Mouse (Mus musculus) adrenal gland, postnatal 25 days (tissue): Measurements from ENCODE around the gene Arl16. TPM values are rescaled to one million over a fixed set of nuclear protein-coding genes. Genes with fewer than 3 reads are reported as not detected.
"Not testable (repeated sequence)": the region's sequence is repeated elsewhere in the genome, so short reads cannot be mapped to it uniquely, and the experiment has no call there.

Experiments used
- DNase-seq: peaks from one replicate; pipeline ENCODE4 v3.0.0; 2021; ENCODE audit warnings: mixed read lengths
- long read RNA-seq: library from polyadenylated mRNA; stranded (forward); transcript quantifications from one replicate; pipeline ENCODE4 v2.0.0, GENCODE M21; 2021
- total RNA-seq: library from RNA; stranded (reverse); gene quantifications from 2 replicates; pipeline ENCODE4 v1.2.3, GENCODE M21; 2021

Arl16 gene
- 22.6 and 22.8 TPM in 2 replicates for total RNA-seq
- long read RNA-seq, transcript Arl16-201 (5 exons, 911 nt), result major isoform, 13 of 27 reads
- long read RNA-seq, partial matches to known transcripts, result 1 of 27 reads
- long read RNA-seq, other reads (novel, unspliced or antisense), result 4 of 27 reads

GRCm38 (mm10) chr11:120467051-120467735 is at the start of gene Arl16:
Gene Arl16, minus strand, starts transcription at chr11:120467607.
- peak; percentile 94 for DNase-seq

DNA sequence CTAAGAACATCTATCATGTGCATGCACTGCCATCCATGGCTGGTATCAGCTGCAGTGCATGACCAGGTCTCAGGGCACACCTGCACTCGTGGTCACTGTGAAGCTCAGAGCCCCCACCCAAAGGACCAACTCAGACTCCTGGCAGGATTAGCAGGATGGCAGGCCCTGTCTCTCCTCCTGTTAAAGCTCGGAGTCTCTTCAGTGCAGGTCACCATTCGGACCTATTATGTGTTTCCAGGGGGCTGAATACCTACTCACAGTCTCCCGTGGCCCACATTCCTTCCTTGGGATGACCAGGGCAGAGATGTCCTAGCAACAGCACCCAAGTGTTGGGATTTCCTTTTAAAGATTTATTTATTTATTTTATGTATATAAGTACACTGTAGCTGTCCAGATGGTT is 49.7 kb upstream of the Arl16 start:
- DNase-seq, result no peak

DNA sequence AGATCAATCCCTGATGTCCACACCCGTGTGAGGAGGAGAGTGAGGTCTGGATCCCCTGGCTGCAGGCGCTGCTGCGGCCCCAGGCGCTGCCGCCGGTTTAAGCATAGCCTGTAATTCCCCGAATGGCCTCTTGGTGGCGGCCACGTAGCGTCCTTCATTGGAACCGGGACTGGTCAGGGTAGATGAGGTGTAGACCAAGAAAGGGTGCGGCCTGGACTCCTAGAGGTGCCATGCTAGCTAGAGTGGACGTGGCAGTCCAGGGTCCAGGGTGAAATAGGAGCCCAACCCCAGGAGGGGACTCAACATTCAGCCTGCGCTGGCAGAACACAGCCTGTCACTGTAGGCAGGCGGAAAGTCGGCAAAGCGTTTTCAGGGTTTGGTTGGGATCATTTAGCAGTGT is 48.2 kb upstream of the Arl16 start:
- DNase-seq, result peak; percentile 87

DNA sequence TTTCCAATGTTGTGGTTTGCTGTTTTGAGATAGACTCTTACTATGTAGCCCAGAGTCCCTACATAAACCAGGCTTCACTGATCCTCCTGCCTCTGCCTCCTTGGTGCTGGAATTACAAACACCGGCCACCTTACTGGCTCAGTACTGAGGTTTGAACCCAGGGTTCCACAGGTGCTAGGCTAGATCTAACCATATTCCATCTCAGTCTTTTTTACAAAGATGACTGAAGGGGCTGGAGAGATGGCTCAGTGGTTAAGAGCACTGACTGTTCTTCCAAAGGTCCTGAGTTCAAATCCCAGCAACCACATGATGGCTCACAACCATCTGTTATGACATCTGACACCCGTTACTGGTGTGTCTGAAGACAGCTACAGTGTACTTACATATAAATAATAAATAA is 46.9 kb upstream of the Arl16 start:
- DNase-seq, result not testable (repeated sequence)

DNA sequence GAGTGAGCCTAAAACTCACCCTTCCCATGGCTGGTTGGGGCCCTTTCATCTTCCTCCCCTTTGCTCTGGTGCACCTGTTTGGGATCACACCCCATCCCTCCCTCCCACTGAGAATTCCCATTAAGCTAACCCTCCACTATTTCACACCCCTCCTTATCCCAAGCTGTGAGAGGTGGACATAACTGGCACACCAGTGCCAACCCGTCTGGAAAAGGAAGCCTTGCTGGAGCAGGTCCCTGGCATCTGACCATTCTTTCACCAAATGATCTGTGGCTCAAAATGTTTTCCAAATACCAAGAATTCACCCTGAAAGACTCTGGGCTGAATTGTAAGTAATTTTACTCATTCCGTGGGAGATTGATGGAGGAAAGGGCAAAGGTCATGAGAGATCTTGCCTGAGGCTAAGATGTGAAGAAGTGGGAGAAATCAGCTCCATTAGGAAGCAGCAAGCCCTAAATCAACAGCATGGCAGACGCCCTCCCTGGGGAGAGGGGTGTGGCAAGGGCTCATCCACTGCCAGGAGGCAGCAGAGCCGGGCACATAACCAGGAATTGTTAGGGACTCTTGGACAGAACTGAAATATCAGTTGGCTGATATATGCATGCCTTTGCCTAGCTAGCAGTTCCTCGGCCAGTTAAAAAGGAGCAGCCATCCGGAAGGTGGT is 45.5 kb upstream of the Arl16 start:
- peak; percentile 30 for DNase-seq

- DNase-seq, result no peak
Measured at GRCm38 (mm10) chr11:120510375-120511030, 43.1 kb upstream of the Arl16 start.

- DNase-seq, result no peak
Measured at GRCm38 (mm10) chr11:120509940-120510339, 42.5 kb upstream of the Arl16 start.

- DNase-seq, result no peak
Measured at GRCm38 (mm10) chr11:120508290-120508870, 41.0 kb upstream of the Arl16 start.

DNA sequence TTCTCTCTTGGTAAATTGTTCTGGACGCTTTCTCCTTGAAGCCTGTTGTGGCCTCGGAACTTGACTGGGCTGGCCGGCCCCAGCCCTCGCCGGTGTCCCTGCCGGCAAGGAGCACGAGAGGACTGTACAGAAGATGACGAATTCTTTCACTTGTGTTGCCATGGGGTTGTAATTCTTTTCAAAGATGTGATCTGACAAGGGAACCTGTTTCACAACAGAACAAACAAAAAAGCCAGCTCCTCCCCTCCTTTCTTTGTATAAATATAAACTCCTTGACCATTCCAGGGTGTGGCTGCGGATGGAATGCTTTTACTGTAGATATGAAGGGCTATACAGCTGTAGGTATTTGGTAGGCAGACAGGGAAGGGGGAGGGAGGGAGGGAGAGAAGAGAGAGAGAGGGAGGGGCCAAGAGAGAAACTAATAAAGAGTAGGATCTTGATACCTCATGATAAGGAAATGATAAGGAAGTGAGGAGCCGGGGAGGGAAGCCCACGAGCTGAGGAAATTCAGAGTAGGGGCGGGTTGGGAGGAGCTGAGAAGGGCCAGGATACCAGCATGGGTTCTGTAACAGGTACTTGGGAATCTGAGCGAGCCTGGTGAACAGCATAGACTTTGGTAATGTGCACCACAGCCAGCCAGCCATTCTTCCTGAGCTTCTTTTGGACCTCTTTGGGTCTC is 40.3 kb upstream of the Arl16 start:
- DNase-seq, result no peak

GRCm38 (mm10) chr11:120506899-120507298 is 39.5 kb upstream of the Arl16 start:
- no peak for DNase-seq

DNA sequence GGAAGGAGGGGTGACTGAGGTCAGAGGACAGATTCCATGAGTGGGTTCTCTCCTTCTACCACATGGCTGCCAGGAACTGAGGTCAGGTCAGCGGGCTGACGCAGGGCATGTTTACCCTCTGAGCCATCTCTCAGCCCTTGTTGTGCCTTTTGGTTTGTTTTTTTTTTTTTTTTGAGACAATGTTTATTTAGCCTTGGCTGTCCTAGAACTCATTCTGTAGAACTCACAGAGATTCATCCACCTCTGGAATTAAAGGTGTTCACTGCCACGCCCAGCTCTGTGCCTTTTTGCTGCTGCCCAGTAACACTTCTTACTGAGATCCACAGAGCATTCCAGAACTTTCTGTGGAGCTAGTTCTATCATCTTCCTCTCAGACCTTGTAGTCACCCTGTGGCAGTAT is 38.3 kb upstream of the Arl16 start:
- no peak for DNase-seq

DNA sequence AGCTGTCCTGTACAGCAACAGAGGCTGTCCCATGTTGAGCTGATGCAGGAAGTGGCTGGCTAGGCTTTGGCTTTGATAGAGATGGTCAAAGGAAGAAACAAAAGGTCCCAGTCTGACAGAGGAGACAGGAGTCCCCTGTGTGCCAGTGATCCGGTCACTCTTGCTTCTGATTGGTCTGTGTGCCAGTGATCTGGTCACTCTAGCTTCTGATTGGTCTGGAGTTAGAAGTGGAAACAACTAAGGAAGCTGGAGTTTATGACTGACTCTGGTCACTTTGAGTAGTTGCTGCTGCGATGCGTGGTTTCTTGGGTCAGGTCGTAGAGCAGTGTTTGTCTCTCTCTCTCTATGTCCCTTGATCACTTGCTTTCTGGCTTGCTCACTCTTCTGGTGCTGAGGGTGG is 34.3 kb upstream of the Arl16 start:
- no peak for DNase-seq

- no peak for DNase-seq
Measured at GRCm38 (mm10) chr11:120501018-120501417, 33.6 kb upstream of the Arl16 start.

- no peak for DNase-seq
Measured at GRCm38 (mm10) chr11:120500357-120500756, 33.0 kb upstream of the Arl16 start.

DNA sequence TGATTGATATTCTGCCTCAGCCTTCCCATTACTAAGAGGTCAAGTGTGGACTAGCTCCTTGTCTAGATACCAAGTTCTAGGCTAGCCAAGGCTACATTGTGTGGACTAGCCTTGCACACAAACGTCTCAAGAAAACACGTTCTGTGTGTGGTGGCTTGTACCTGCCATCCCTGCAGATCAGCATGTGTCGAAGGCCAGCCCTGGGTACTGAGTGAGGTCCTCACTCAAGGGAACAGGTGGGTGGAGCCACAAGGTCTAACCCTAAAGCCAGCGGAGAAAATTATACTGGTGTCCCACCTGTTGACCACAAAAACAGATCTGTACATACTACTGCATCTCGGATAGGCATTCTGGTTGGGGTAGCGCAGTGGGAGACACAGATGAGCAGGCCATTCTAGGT is 32.5 kb upstream of the Arl16 start:
- DNase-seq, result no peak

DNA sequence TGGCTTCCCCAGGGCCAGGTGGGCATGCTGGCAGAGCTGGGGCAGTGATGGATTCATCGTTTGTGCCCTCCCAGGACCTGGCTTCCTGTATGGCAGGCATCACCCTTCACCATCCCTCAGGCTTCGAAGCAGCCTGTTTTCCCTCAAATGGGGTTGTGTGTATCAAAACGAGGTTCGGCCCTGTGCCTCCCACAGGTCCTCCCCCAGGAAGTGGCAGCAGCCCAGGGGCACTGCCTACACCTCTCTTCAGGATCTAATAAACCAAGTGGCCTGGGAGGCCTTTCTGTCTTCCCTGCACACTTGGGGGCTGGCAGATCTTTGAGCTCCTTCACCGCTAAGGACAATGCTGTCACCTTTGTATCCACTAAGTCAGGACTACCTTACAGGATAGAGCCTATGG is 31.5 kb upstream of the Arl16 start:
- no peak for DNase-seq

GRCm38 (mm10) chr11:120498226-120498625 is 30.8 kb upstream of the Arl16 start:
- peak; percentile 62 for DNase-seq

- DNase-seq, result peak; percentile 80
Measured at GRCm38 (mm10) chr11:120497436-120497835, 30.0 kb upstream of the Arl16 start.

- no peak for DNase-seq
Measured at GRCm38 (mm10) chr11:120493911-120494310, 26.5 kb upstream of the Arl16 start.

DNA sequence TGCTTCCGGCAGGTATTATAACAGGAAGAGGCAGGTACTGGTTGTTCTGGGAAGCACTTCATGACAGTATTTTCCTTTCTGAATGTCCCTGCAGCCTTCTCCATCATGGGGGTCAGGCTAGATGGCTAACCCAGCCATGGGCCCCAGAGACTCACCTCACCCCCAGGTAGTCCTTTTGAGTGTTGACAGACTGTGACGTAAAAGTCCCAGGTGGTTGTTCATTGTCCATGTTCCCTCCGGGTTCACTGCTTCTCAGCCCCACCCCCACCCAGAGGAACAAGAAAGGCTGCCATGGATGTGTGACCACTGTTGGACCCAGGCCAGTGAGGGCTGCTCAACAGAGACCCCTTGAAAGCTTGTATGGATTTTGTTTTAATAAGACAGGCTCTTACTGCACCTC is 25.9 kb upstream of the Arl16 start:
- DNase-seq, result no peak

- no peak for DNase-seq
Measured at GRCm38 (mm10) chr11:120492878-120493203, 25.4 kb upstream of the Arl16 start.
